Mouse (Mus musculus) intestine, postnatal 0 days (tissue): ENCODE data around the gene Artn. TPM values are rescaled to one million over a fixed set of nuclear protein-coding genes. Genes with fewer than 3 reads are reported as not detected.

Experiments
- ATAC-seq: fragments of 200-750 bp; cut with Nextera tagmentation; 2 replicates; pipeline ENCODE4 v1.8.0; 2017; ENCODE audit warnings: mild to moderate bottlenecking, moderate TSS enrichment, moderate library complexity
- H3K27ac ChIP-seq: fragments of 300-500 bp; sonication (generic); 2 replicates; pipeline ENCODE4 v1.5.1; 2014; ENCODE audit warnings: mild to moderate bottlenecking, low read depth, low read length, moderate library complexity
- H3K27me3 ChIP-seq: fragments of 300-500 bp; sonication (generic); replicated peaks from 2 replicates; pipeline ENCODE4 v1.6.1; 2014; ENCODE audit warnings: low read length, mixed read lengths; ENCODE audit not compliant: control insufficient read depth, insufficient read depth
- H3K36me3 ChIP-seq: fragments of 300-500 bp; sonication (generic); 2 replicates; pipeline ENCODE4 v1.6.1; 2014; ENCODE audit warnings: mild to moderate bottlenecking, moderate library complexity; ENCODE audit not compliant: control insufficient read depth, insufficient read depth
- H3K4me1 ChIP-seq: fragments of 300-500 bp; sonication (generic); replicated peaks from 2 replicates; pipeline ENCODE4 v1.6.1; 2014; ENCODE audit warnings: antibody characterized with exemption, low read length, mixed read lengths; ENCODE audit not compliant: control insufficient read depth, insufficient read depth
- H3K4me2 ChIP-seq: fragments of 300-500 bp; sonication (generic); replicated peaks from 2 replicates; pipeline ENCODE4 v1.6.1; 2014; ENCODE audit warnings: low read depth, mild to moderate bottlenecking, moderate library complexity
- H3K4me3 ChIP-seq: fragments of 300-500 bp; sonication (generic); 2 replicates; pipeline ENCODE4 v1.5.1; 2014; ENCODE audit warnings: low read depth, low read length
- H3K9ac ChIP-seq: fragments of 300-500 bp; sonication (generic); 2 replicates; pipeline ENCODE4 v1.6.1; 2014; ENCODE audit warnings: mild to moderate bottlenecking, low read depth, low read length
- H3K9me3 ChIP-seq: fragments of 300-500 bp; sonication (generic); 2 replicates; pipeline ENCODE4 v1.6.1; 2016; ENCODE audit warnings: mixed run types; ENCODE audit not compliant: control insufficient read depth
- CTCF ChIP-seq: sonication (generic); IDR thresholded peaks from 2 replicates; pipeline ENCODE4 v1.5.1; 2016; ENCODE audit warnings: low read depth, mild to moderate bottlenecking, control low read depth, antibody characterized with exemption, moderate library complexity
- WGBS: fragments of 180-500 bp; shearing (Covaris S2); extraction: QIAGEN DNeasy Blood & Tissue Kit; methylation state at CpG from one replicate; pipeline ENCODE4 v1.1.7; 2014; 5-methylcytosine and 5-hydroxymethylcytosine counted together
- polyA plus RNA-seq: library from polyadenylated mRNA; unstranded; fragments of >200 nt; fragmentation: Nextera tagmentation; extraction: Ambion mirVana; gene quantifications from 2 replicates; pipeline ENCODE4 v1.2.1, GENCODE M21; 2015

Gene Artn
- polyA plus RNA-seq = 1.2 and 1.3 TPM in 2 replicates

DNA sequence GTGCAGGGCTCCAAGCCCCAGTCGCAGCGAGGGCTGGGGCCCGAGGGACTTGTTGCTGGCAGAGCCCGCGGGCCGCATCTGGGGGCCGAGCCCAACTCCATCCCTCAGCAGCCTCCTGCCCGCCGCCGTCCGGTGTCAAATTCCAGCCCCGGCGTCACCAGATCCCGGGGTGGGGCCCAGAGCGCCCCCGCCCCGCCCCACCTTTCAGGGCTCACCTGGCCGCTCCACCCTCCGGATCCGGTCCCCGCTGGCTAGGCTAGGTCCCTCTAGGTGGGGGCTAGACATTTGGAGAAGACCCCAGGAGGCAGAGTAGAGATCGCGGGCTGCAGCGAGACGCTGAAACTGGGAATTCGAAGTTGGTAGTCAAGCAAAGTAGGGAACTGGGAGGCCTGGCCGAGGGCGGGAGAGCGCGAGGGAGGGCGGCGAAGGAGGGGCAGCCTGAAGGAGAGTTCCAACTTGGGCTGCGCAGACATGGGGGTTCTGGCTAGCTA lies at the start of gene Artn:
Gene Artn (minus strand): TSS at position 373 of the 491 bp plus-strand sequence.
- WGBS = under 1% methylated on average over 30 of the region's 33 CpGs

DNA sequence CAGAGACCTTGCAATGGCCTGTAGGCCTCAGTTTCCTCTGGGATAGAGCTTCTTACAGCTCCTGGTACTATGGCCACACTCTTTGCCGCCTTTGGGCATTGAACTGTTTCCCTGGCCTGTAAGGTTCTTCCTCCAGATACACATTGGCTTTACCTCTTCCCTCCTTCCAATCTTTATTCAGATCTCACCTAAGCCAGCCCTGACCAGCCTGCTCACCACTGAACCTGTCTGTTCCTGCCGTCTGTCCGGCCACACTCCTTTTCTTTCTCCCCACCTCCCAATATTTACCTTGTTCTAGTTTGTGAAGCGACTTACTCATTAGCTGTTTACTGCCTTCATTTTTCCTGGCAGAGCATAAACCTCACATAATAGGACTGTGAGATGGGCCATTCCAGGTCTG lies 49.6 kb upstream of the Artn start:
- no peak for TF ChIP-seq CTCF
- Histone ChIP-seq H3K27me3 (no peaks in the 10 kb centered on the region), H3K4me1 (no peaks in the 10 kb centered on the region), H3K4me2 (no peak overlapping the region), H3K36me3 (peaks cover 11% of the 10 kb centered on the region), H3K27ac (no peak overlapping the region), H3K4me3 (no peak overlapping the region), H3K9me3 (no peaks in the 10 kb centered on the region), H3K9ac (no peak overlapping the region)
- ATAC-seq = no peak
- WGBS = 96% methylated on average over 4 of the region's 4 CpGs

More for the DNA sequence above, at the start of gene Artn:
- no peak within 1 kb of the TSS for H3K27ac ChIP-seq
- H3K4me3 ChIP-seq = peak within 1 kb of the TSS; percentile 32
- H3K4me2 ChIP-seq = peak within 1 kb of the TSS; percentile 81
- ATAC-seq = peak; percentile 36; the same call in 1 of the 2 replicates
- H3K36me3 ChIP-seq = peaks cover 14% of the 10 kb centered on the region
- 0 out of 2 replicates have a peak within 1 kb of the TSS, but pooled peaks have one; percentile 37 for H3K9ac ChIP-seq
- no peaks in the 10 kb centered on the region for H3K9me3 ChIP-seq
- H3K4me1 ChIP-seq = no peaks in the 10 kb centered on the region
- TF ChIP-seq CTCF = no peak
- peaks cover 37% of the 10 kb centered on the region for H3K27me3 ChIP-seq

DNA sequence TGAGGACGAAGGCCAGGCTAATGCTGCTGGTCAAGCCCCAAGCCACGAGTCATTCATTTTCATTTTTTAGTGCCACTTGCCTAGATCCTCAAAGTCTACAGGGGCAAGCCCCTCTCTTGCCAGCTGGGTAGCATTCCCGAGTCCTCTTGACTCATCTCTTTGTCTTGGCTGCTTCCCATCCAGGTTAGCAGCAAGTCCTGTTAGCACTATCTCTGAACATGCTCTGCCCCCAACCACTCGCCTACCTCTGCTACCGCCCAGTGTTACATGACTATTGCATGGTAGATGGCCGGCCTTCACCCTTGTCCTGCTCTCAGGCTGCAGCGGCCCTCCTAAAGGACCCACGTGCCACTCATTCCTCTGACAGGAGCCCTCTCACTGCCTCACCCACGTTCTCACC lies 48.7 kb upstream of the Artn start:
- Histone ChIP-seq H3K27me3 (no peaks in the 10 kb centered on the region), H3K4me3 (no peak overlapping the region), H3K27ac (no peak overlapping the region), H3K9ac (no peak overlapping the region), H3K4me2 (no peak overlapping the region), H3K4me1 (no peaks in the 10 kb centered on the region), H3K9me3 (no peaks in the 10 kb centered on the region), H3K36me3 (peaks cover 10% of the 10 kb centered on the region; the same call in 1 of the 2 replicates)
- WGBS = 92% methylated on average over 9 of the region's 9 CpGs
- ATAC-seq = no peak
- TF ChIP-seq CTCF = no peak

DNA sequence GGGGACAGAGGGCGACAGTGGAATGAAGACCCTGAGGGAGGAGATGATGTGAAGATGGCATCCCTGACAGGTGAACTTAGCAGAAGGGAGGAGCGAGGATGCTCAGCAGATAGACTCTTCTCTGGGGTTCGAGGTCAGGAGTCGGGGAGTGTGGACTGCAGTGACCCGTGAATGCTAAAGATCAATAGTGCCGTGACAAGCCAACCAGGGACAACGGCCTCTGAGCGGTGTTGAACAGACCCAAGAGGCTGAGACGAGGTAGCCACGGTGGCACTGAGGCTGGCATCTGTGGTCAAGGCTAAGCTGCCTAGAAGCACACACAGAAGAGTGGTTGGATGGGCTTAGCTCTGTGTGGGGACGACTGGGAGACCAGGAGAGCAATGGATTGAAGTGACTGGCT lies 48.3 kb upstream of the Artn start:
- no peak for ATAC-seq
- Histone ChIP-seq H3K27me3 (no peaks in the 10 kb centered on the region), H3K4me1 (no peaks in the 10 kb centered on the region), H3K4me3 (no peak overlapping the region), H3K4me2 (no peak overlapping the region), H3K27ac (no peak overlapping the region), H3K36me3 (peaks cover 10% of the 10 kb centered on the region; the same call in 1 of the 2 replicates), H3K9me3 (no peaks in the 10 kb centered on the region), H3K9ac (no peak overlapping the region)
- TF ChIP-seq CTCF = no peak
- WGBS = 91% methylated on average over 11 of the region's 11 CpGs

DNA sequence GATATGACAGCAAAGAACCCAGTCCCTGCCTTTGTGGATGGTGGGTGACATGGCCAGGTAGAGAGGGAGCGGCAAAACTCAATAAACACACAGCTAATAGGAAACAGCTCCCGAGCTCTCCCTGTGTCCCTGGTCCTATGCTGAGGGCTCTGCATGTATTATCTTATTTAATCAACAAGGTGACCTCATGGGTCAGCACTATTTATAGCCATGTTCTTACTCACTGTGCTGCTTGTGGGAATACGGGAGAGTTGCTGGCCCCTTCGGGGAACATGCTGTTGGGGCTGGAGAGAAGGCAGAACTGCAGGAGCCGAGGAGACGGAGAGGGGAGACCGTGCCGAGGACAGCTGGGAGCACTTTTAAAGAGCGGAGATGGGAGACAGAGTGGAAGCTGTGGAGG lies 47.8 kb upstream of the Artn start:
- no peak for ATAC-seq
- Histone ChIP-seq H3K9me3 (no peaks in the 10 kb centered on the region), H3K27ac (no peak overlapping the region), H3K4me2 (no peak overlapping the region), H3K4me3 (no peak overlapping the region), H3K4me1 (no peaks in the 10 kb centered on the region), H3K9ac (no peak overlapping the region), H3K36me3 (peaks cover 10% of the 10 kb centered on the region; the same call in 1 of the 2 replicates), H3K27me3 (no peaks in the 10 kb centered on the region)
- no peak for TF ChIP-seq CTCF
- 73% methylated on average over 9 of the region's 9 CpGs for WGBS

DNA sequence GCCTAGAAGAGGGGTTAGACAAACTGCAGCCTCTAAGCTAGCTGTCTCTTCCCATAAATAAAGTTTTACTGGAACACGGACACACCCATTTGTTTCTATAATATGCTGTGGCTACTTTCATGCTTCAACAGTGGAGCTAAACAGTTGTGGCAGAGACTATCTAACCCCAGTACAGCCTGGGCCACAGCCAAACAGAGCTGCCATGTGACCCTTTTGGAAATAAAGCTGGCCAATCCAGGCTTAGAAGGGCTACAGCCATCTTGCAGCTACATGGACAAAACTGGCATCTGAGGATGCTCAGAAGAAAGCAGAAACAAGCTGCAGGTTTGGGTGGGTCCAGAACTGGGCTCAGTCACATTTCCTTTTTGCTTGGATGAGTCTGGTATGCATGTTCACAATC lies 46.3 kb upstream of the Artn start:
- H3K4me2 ChIP-seq = no peak overlapping the region
- H3K4me1 ChIP-seq = no peaks in the 10 kb centered on the region
- no peak for TF ChIP-seq CTCF
- H3K4me3 ChIP-seq = no peak overlapping the region
- H3K9me3 ChIP-seq = no peaks in the 10 kb centered on the region
- no peak for ATAC-seq
- WGBS = 68% methylated on average over 1 of the region's 1 CpGs
- no peaks in the 10 kb centered on the region for H3K27me3 ChIP-seq
- no peak overlapping the region for H3K27ac ChIP-seq
- no peak overlapping the region for H3K9ac ChIP-seq
- H3K36me3 ChIP-seq = peaks cover 10% of the 10 kb centered on the region; the same call in 1 of the 2 replicates
